Mouse (Mus musculus): Measurements from ENCODE around the gene Serpina6. TPM values are rescaled to one million over a fixed set of nuclear protein-coding genes. Genes with fewer than 3 reads are reported as not detected.

Serpina6 gene
- total and polyA plus RNA-seq, 3 experiments: not detected

DNA sequence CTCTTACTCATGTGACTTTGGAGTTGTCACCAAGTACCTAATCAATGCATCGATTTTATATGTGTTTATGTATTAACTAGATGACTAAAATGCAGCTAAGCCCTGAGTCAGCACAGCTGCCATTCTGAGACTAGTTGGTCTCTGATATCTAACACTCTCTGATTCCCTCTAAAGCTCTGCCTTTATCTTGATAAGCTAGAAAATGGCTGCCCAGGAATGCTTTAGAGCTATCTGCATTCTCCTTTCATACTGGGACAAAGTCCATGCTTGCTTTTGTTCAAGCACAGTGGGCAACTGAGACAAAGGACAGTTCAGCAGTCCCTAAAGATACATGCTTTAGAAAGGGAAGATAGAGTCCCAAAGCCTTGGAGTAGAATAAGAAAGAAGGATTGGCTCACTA is 41.9 kb downstream of the Serpina6 start:
- TF ChIP-seq RCOR1 (IDR thresholded peaks at IDR 0.05; ENCODE audit: low read depth, low read length): peak; percentile 57
- TF ChIP-seq EP300 (IDR thresholded peaks at IDR 0.05; ENCODE audit: low read depth in 1 of 2, low read length in 2 of 2): 0 out of 4 replicates have a peak, but pooled peaks of 1 of the 2 experiments have one; percentile 12
- TF ChIP-seq GATA1 (IDR thresholded peaks at IDR 0.05; ENCODE audit: low read depth, low read length): peak; percentile 57
- no peak for TF ChIP-seq MAZ (IDR thresholded peaks at IDR 0.05; ENCODE audit: low read depth, low read length)
- 0 out of 2 replicates have a peak, but pooled peaks have one; percentile 12 for TF ChIP-seq ETS1 (IDR thresholded peaks at IDR 0.05; ENCODE audit: low read depth, low read length)
- 0 out of 2 replicates have a peak, but pooled peaks have one; percentile 18 for TF ChIP-seq MAFK (IDR thresholded peaks at IDR 0.05; ENCODE audit: borderline replicate concordance, low read depth, low read length)
- no peak for TF ChIP-seq ELF1 (IDR thresholded peaks at IDR 0.05; ENCODE audit: low read depth, low read length)
- no peaks in the 10 kb centered on the region for H3K9me3 ChIP-seq (replicated peaks; ENCODE audit: insufficient read depth, low read length)
- peak; percentile 12 for DNase-seq (ENCODE audit: low read depth, low spot score)
- H3K79me2 ChIP-seq (ENCODE audit: control insufficient read depth, insufficient read depth, low read length, poor library complexity): no peaks in the 10 kb centered on the region; the same call in 1 of the 2 replicates
- no peak overlapping the region for H3K4me3 ChIP-seq (ENCODE audit: control insufficient read depth in 1 of 2, insufficient read depth in 1 of 2, low read depth in 2 of 2, low read length in 2 of 2)
- peaks cover 0 to 26% of the 10 kb centered on the region in 2 experiments; a peak in 2 of 4 replicates for H3K36me3 ChIP-seq (ENCODE audit: control insufficient read depth in 1 of 2, insufficient read depth in 2 of 2, low read length in 2 of 2)
- H3K27me3 ChIP-seq (ENCODE audit: control insufficient read depth in 1 of 2, insufficient read depth in 2 of 2, low read length in 2 of 2): no peaks in the 10 kb centered on the region
- H3K9ac ChIP-seq (ENCODE audit: control insufficient read depth, low read depth, low read length, poor library complexity, severe bottlenecking): no peak overlapping the region
- H3K4me1 ChIP-seq (ENCODE audit: control insufficient read depth in 1 of 2, insufficient read depth in 2 of 2, low read length in 2 of 2): peaks cover 16 to 22% of the 10 kb centered on the region in 2 experiments
- peak overlapping the region; percentile 56 for H3K27ac ChIP-seq (ENCODE audit: control insufficient read depth, low read depth, low read length)

DNA sequence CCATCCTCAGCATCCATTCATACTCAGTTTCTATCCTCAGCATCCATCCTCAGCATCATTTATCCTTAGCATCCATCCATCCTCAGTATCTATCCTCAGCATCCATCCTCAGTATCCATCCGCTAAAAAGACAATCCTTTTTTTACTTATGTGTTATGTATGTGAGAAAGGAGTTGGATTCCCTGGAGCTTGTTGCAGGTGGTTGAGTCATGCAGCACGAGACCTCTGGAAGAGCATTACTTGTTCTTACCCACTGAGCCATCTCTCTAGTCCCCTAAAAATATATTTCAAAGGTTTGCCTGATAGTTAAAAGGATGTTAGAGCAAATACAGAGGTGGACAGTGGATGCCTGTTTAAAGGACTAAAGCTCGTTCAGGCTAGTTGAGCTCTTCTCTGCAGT is 55.2 kb downstream of the Serpina6 start:
- no peaks in the 10 kb centered on the region for H3K9me3 ChIP-seq (replicated peaks; ENCODE audit: insufficient read depth, low read length)
- peaks cover 0 to 9% of the 10 kb centered on the region in 2 experiments; a peak in 2 of 4 replicates for H3K36me3 ChIP-seq (ENCODE audit: control insufficient read depth in 1 of 2, insufficient read depth in 2 of 2, low read length in 2 of 2)
- no peaks in the 10 kb centered on the region for H3K27me3 ChIP-seq (ENCODE audit: control insufficient read depth in 1 of 2, insufficient read depth in 2 of 2, low read length in 2 of 2)
- TF ChIP-seq MYC (IDR thresholded peaks at IDR 0.05; ENCODE audit: low read depth, low read length): no peak
- no peak for TF ChIP-seq CTCF (IDR thresholded peaks at IDR 0.05 in 2 of 3, conservative IDR thresholded peaks at IDR 0.05 in 1 of 3; ENCODE audit: control insufficient read depth in 1 of 3, insufficient read depth in 1 of 3, low read depth in 2 of 3, low read length in 3 of 3, poor library complexity in 1 of 3, severe bottlenecking in 1 of 3)
- no peak for TF ChIP-seq JUND (IDR thresholded peaks at IDR 0.05; ENCODE audit: low read depth, low read length)
- TF ChIP-seq SMC3 (IDR thresholded peaks at IDR 0.05; ENCODE audit: low read depth, low read length): no peak
- TF ChIP-seq TBP (IDR thresholded peaks at IDR 0.05; ENCODE audit: low read depth, low read length): no peak
- TF ChIP-seq USF1 (IDR thresholded peaks at IDR 0.05; ENCODE audit: low read depth, low read length): no peak
- no peak for TF ChIP-seq E2F4 (IDR thresholded peaks at IDR 0.05; ENCODE audit: borderline replicate concordance, low read depth, low read length)
- no peak for TF ChIP-seq ZNF384 (IDR thresholded peaks at IDR 0.05; ENCODE audit: low read depth, low read length)
- TF ChIP-seq MAX (IDR thresholded peaks at IDR 0.05; ENCODE audit: low read length): no peak
- no peak for TF ChIP-seq MAFK (IDR thresholded peaks at IDR 0.05; ENCODE audit: borderline replicate concordance, low read depth, low read length)
- no peak for TF ChIP-seq MEF2A (IDR thresholded peaks at IDR 0.05; ENCODE audit: extremely low read depth, insufficient replicate concordance, low read depth, low read length, poor library complexity, severe bottlenecking)
- H3K9ac ChIP-seq (ENCODE audit: control insufficient read depth, low read depth, low read length, poor library complexity, severe bottlenecking): no peak overlapping the region
- H3K4me3 ChIP-seq (ENCODE audit: control insufficient read depth in 1 of 2, insufficient read depth in 1 of 2, low read depth in 2 of 2, low read length in 2 of 2): no peak overlapping the region
- H3K27ac ChIP-seq (ENCODE audit: control insufficient read depth, low read depth, low read length): no peak overlapping the region
- peaks cover 0 to 5% of the 10 kb centered on the region in 2 experiments; a peak in 1 of 4 replicates for H3K4me1 ChIP-seq (ENCODE audit: control insufficient read depth in 1 of 2, insufficient read depth in 2 of 2, low read length in 2 of 2)
- no peak for DNase-seq (ENCODE audit: low read depth, low spot score)
- no peaks in the 10 kb centered on the region for H3K79me2 ChIP-seq (ENCODE audit: control insufficient read depth, insufficient read depth, low read length, poor library complexity)
